Mouse (Mus musculus) heart, adult 2 months (tissue): ENCODE results near the gene Gnb1l. TPM values are rescaled to one million over a fixed set of nuclear protein-coding genes. Genes with fewer than 3 reads are reported as not detected.

Source experiments
- DNase-seq, 2 experiments: peaks; one replicate each; pipeline ENCODE4 v3.0.0; 2021
- H3K27ac ChIP-seq: fragments of 200-600 bp; 2 replicates; pipeline ENCODE4 v1.8.1; 2022
- H3K27me3 ChIP-seq: fragments of 200-500 bp; 2 replicates; pipeline ENCODE4 v1.6.1; 2012; ENCODE audit warnings: mild to moderate bottlenecking, low read length, inconsistent platforms, mixed read lengths; ENCODE audit not compliant: control insufficient read depth, insufficient read depth
- H3K36me3 ChIP-seq: fragments of 200-500 bp; 2 replicates; pipeline ENCODE4 v1.6.1; 2012; ENCODE audit warnings: low read length, inconsistent platforms; ENCODE audit not compliant: control insufficient read depth, insufficient read depth
- H3K4me1 ChIP-seq: fragments of 200-500 bp; 2 replicates; pipeline ENCODE4 v1.6.1; 2011; ENCODE audit warnings: low read length; ENCODE audit not compliant: control insufficient read depth, insufficient read depth
- H3K4me3 ChIP-seq: fragments of 200-600 bp; 2 replicates; pipeline ENCODE4 v1.8.1; 2022
- H3K79me2 ChIP-seq: fragments of 200-500 bp; replicated peaks from 2 replicates; pipeline ENCODE4 v1.6.1; 2012; ENCODE audit warnings: mild to moderate bottlenecking, inconsistent platforms, low read length, moderate library complexity, mixed read lengths; ENCODE audit not compliant: control insufficient read depth, insufficient read depth
- H3K9ac ChIP-seq: fragments of 200-500 bp; 2 replicates; pipeline ENCODE4 v1.6.1; 2012; ENCODE audit warnings: low read depth, mild to moderate bottlenecking, control low read depth, inconsistent platforms, low read length, mixed read lengths
- CTCF ChIP-seq: fragments of 200-600 bp; IDR thresholded peaks from 2 replicates; pipeline ENCODE4 v1.8.1; 2022; ENCODE audit warnings: antibody characterized with exemption, mild to moderate bottlenecking, moderate library complexity
- EP300 ChIP-seq: fragments of 200-500 bp; IDR thresholded peaks from 2 replicates; pipeline ENCODE4 v1.6.1; 2011; ENCODE audit warnings: low read depth, low read length, control low read depth; ENCODE audit not compliant: insufficient read depth
- POLR2A ChIP-seq: fragments of 200-500 bp; IDR thresholded peaks from 2 replicates; pipeline ENCODE4 v1.6.1; 2011; ENCODE audit warnings: mild to moderate bottlenecking, low read depth, low read length, control low read depth; ENCODE audit not compliant: insufficient read depth
- WGBS: fragments of 180-500 bp; shearing (Covaris S2); methylation state at CpG from one replicate; pipeline ENCODE4 v1.1.7; 2018; 5-methylcytosine and 5-hydroxymethylcytosine counted together
- intact Hi-C: fragments of 180-260 bp; cut with DNase I; formaldehyde crosslinking; loops from one replicate; pipeline ENCODE4 v1.15.1; 2025
- long read RNA-seq: library from polyadenylated mRNA; stranded (forward); transcript quantifications from one replicate; pipeline ENCODE4 v2.0.0, GENCODE M21; 2021
- polyA plus RNA-seq: library from polyadenylated mRNA; depleted of rRNA; stranded (reverse); fragments of >200 nt; gene quantifications from 2 replicates; pipeline ENCODE4 v1.2.3, GENCODE M21; 2012; rRNA removed
- total RNA-seq, 2 experiments: library from RNA; stranded (reverse); gene quantifications; 2 replicates each; pipeline ENCODE4 v1.2.3; 2021

The Gnb1l gene
- total RNA-seq (1 to 10 TPM; 5.3 to 7.4 TPM), polyA plus RNA-seq (5.5 and 8.5 TPM in 2 replicates)
- long read RNA-seq, partial matches to known transcripts: 0 of 8 reads
- long read RNA-seq, other reads (novel, unspliced or antisense): 5 of 8 reads

DNA sequence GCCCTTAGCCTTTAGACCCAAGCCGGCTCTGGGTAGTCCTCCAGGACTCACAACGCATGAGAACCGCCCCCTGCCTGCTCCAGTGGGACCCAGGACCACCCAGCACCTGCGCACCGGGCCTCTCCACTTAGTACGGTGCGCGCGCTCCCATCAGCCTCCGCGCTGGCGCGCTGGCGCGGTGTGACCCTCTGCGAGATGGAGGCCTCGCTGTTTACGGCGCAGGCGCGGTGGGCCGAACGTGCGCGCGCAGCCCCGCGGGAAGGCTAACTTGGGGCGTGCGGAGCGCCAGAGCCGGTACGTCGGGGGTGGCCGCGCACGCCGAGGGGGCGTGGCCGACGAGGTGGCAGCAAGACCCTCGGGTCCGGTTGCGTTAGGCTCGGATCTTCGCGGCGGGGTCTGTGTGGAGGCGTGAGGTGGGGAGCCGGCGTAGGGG is at the start of gene Gnb1l, which contains the start of gene Rtl10:
TSS of gene Gnb1l (plus strand) at position 156 of the 433 bp plus-strand sequence.
TSS of gene Rtl10 (plus strand) at position 344 of the 433 bp plus-strand sequence.
- Histone ChIP-seq H3K27me3 (no peaks in the 10 kb centered on the region), H3K36me3 (no peaks in the 10 kb centered on the region), H3K79me2 (no peaks in the 10 kb centered on the region), H3K4me3 (peak within 1 kb of the TSS; percentile 87), H3K9ac (peak within 1 kb of the TSS; percentile 90), H3K4me1 (peaks cover 4% of the 10 kb centered on the region), H3K27ac (peak within 1 kb of the TSS; percentile 86)
- TF ChIP-seq CTCF: no peak
- peak; percentile 87 for TF ChIP-seq POLR2A
- TF ChIP-seq EP300: 0 out of 2 replicates have a peak, but pooled peaks have one; percentile 12
- intact Hi-C loops: loop anchor here (2.0 to 10.0 kb wide), 2 partner anchors 34 to 316 kb away; partner anchors contain the start of genes Cdc45 and Ufd1
- WGBS: under 1% methylated on average over 51 of the region's 51 CpGs
- DNase-seq: peak; percentile 96 to 97

DNA sequence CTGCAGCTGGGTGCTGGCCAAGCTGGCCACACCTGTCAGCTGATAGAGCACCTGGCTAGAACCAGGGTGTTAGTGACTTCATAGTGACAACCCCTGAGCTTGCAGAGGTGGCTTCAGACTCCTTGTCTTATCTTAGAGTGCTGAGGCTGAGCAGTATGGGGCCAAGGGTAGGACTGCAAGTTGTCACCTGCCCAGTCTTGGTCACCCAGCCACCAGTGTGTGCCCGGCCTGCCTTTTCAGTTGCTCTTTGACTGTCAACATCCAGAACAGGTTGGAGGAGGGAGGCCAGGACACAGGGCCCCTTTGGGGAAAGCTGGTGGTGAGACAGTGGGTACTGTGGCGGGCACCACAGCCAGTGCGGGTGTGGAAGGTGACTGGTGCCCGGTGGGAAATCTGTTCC is 49.5 kb upstream of the Gnb1l start:
- intact Hi-C loops: no loop called here
- H3K4me3 ChIP-seq: no peak overlapping the region
- H3K27me3 ChIP-seq: no peaks in the 10 kb centered on the region
- no peak overlapping the region for H3K9ac ChIP-seq
- H3K4me1 ChIP-seq: no peaks in the 10 kb centered on the region; the same call in 1 of the 2 replicates
- DNase-seq: no peak
- WGBS: 94% methylated on average over 4 of the region's 4 CpGs
- H3K79me2 ChIP-seq: no peaks in the 10 kb centered on the region
- no peak overlapping the region for H3K27ac ChIP-seq
- H3K36me3 ChIP-seq: no peaks in the 10 kb centered on the region
- TF ChIP-seq EP300 (no peak), POLR2A (no peak), CTCF (no peak)

DNA sequence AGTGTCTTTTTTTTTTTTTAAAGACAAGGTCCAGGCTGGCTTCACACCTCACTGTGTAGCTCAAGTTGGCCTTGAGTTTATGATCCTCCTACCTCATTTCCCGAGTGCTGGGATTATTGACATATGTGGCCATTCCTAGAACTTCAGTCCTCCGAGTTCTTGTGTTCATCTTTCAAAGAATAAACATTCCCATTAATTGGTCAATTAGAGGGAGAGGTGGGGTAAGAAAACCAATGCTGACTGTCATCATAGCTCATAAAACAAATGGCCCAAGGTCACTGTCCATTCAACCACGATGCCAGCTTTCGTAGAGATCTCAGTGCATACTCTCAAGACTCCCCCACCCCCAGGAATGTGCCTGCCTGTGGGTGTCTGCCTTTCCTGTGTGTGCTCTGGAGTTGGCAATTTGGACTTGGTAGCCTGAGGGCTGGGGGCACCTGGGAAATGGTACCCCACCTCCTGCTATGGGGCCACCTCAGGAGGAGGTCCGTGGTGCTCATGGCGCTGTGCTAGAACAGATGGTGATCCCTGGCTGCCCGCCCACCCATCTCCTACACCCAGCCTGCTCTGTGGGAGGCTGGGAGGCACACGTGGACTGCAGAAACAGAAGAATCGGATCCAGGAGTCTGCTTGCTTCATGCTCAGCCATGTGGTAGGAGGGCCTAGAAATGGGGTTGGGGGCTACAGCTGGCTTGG is 46.9 kb upstream of the Gnb1l start:
- no peak overlapping the region for H3K4me3 ChIP-seq
- no peaks in the 10 kb centered on the region; the same call in 1 of the 2 replicates for H3K4me1 ChIP-seq
- no peak for TF ChIP-seq CTCF
- no peak for TF ChIP-seq EP300
- no peak for TF ChIP-seq POLR2A
- no peak overlapping the region for H3K27ac ChIP-seq
- H3K79me2 ChIP-seq: no peaks in the 10 kb centered on the region
- no peak overlapping the region for H3K9ac ChIP-seq
- WGBS: 79% methylated on average over 9 of the region's 9 CpGs
- no peaks in the 10 kb centered on the region for H3K36me3 ChIP-seq
- no peak for DNase-seq
- H3K27me3 ChIP-seq: no peaks in the 10 kb centered on the region
- intact Hi-C loops: no loop called here

DNA sequence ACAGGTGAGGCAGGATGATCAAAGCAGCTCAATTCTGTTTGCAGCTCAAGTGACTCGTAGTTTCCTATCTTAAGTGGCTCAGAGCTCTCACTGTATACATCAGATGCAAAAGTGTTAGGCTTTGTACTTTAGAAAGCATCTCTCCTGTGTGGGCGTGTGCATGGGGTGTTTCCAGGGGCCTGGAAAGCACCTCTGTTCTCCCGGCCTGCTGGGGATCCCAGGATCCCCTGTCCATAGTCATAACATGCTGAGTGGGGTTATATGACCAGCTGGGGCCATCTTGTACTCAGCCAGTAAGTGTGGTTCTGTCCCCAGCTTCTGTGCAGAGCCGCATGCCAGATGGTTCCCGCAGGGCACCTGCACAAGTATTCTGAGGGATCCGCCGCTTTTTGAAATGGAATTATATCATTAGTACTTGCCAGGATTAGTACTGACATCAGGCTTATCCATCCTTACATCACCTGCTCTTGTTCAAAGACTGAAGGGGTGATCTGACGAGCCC is 46.1 kb upstream of the Gnb1l start:
- H3K36me3 ChIP-seq: no peaks in the 10 kb centered on the region
- H3K27me3 ChIP-seq: no peaks in the 10 kb centered on the region
- WGBS: 92% methylated on average over 8 of the region's 8 CpGs
- no peak for DNase-seq
- TF ChIP-seq CTCF: no peak
- no peak for TF ChIP-seq EP300
- TF ChIP-seq POLR2A: no peak
- no peak overlapping the region for H3K27ac ChIP-seq
- H3K79me2 ChIP-seq: no peaks in the 10 kb centered on the region
- intact Hi-C loops: no loop called here
- no peaks in the 10 kb centered on the region; the same call in 1 of the 2 replicates for H3K4me1 ChIP-seq
- H3K9ac ChIP-seq: no peak overlapping the region
- H3K4me3 ChIP-seq: no peak overlapping the region

DNA sequence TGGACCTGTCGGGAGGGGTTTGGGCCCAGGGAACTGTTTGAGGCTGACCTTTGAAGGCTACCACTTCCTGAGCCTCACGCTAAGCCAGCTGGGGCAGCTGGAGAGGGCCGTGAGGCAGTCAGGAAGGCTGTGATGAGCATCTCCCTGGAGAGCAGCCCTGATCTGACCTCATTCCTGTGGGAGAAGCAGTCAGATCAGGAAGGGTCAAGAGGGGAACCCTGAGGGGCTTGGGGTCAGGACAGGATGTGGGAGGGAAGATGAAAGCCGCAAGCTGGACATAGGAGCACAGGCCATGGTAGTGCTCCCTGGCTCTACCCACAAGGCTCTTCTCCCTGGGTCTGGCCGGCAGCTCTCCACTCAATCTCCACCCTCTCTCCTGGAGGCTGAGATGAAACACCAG is 44.7 kb upstream of the Gnb1l start:
- no peaks in the 10 kb centered on the region for H3K36me3 ChIP-seq
- no peak overlapping the region for H3K9ac ChIP-seq
- H3K79me2 ChIP-seq: no peaks in the 10 kb centered on the region
- H3K27ac ChIP-seq: no peak overlapping the region
- H3K4me1 ChIP-seq: peaks cover 1% of the 10 kb centered on the region
- no peak for DNase-seq
- no peaks in the 10 kb centered on the region for H3K27me3 ChIP-seq
- intact Hi-C loops: no loop called here
- 36% methylated on average over 5 of the region's 5 CpGs for WGBS
- H3K4me3 ChIP-seq: no peak overlapping the region
- TF ChIP-seq EP300 (no peak), CTCF (no peak), POLR2A (no peak)

DNA sequence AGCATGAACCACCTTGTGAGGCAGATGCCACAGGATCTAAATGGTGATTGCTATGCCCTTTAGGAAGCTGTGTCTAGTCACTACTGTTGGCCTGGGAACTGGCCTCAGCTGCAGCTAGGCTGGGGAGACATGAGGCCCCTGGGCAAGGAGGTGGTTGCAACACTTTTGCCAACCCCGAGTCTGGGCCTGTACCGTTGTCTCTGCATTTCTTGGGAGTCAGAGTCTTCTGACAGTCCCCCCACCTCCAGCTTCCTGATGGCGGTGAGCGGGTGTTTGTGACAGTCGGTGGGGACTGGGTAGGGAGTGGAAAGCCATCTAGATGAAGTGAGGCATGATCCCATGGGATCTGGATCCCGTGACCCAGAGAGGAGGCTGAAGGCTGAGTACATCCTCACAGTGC is 43.1 kb upstream of the Gnb1l start:
- Histone ChIP-seq H3K36me3 (no peaks in the 10 kb centered on the region), H3K4me1 (peaks cover 9% of the 10 kb centered on the region), H3K79me2 (no peaks in the 10 kb centered on the region), H3K27ac (no peak overlapping the region), H3K9ac (no peak overlapping the region), H3K27me3 (no peaks in the 10 kb centered on the region), H3K4me3 (no peak overlapping the region)
- TF ChIP-seq POLR2A: no peak
- no peak for TF ChIP-seq CTCF
- no peak for TF ChIP-seq EP300
- DNase-seq: no peak
- intact Hi-C loops: no loop called here
- 85% methylated on average over 6 of the region's 6 CpGs for WGBS
